Mouse (Mus musculus) G1E (cell line): ENCODE data around the gene Tcf7l1. TPM values are rescaled to one million over a fixed set of nuclear protein-coding genes. Genes with fewer than 3 reads are reported as not detected.
A peak's percentile ranks its signal among the peaks of the same experiment; 100 is the strongest.

Experiments
- ATAC-seq: 2 replicates; pipeline ENCODE4 v1.8.0; 2016; ENCODE audit warnings: mild to moderate bottlenecking; ENCODE audit not compliant: insufficient number of reproducible peaks, poor library complexity, low FRiP score, severe bottlenecking; ENCODE audit errors: extremely low read depth
- DNase-seq: peaks from one replicate; pipeline ENCODE4 v3.0.0; 2012; ENCODE audit warnings: low spot score
- H3K27me3 ChIP-seq: 2 replicates; pipeline ENCODE4 v1.6.1; 2012; ENCODE audit warnings: mild to moderate bottlenecking, low read length, inconsistent platforms; ENCODE audit not compliant: insufficient read depth
- H3K36me3 ChIP-seq: replicated peaks from 2 replicates; pipeline ENCODE3; 2012; ENCODE audit warnings: mild to moderate bottlenecking, inconsistent platforms
- H3K4me1 ChIP-seq: 2 replicates; pipeline ENCODE4 v1.6.1; 2012; ENCODE audit warnings: low read depth, low read length, inconsistent platforms, mixed read lengths; ENCODE audit not compliant: insufficient read depth
- H3K4me3 ChIP-seq: 2 replicates; pipeline ENCODE4 v1.5.1; 2012; ENCODE audit warnings: low read depth, mild to moderate bottlenecking, inconsistent platforms, low read length, moderate library complexity, mixed read lengths
- H3K9me3 ChIP-seq: replicated peaks from 2 replicates; pipeline ENCODE4 v1.6.1; 2012; ENCODE audit warnings: inconsistent platforms
- CTCF ChIP-seq: IDR thresholded peaks from 2 replicates; pipeline ENCODE4 v1.5.1; 2012; ENCODE audit warnings: low read depth, low read length, inconsistent platforms, mixed read lengths
- GATA1 ChIP-seq: IDR thresholded peaks from 2 replicates; pipeline ENCODE4 v1.6.1; 2012; ENCODE audit warnings: borderline replicate concordance, low read length, inconsistent platforms, mixed read lengths
- GATA2 ChIP-seq: IDR thresholded peaks from 2 replicates; pipeline ENCODE4 v1.6.1; 2012; ENCODE audit warnings: low read depth, low read length, inconsistent platforms, borderline replicate concordance
- POLR2AphosphoS5 ChIP-seq: IDR thresholded peaks from 2 replicates; pipeline ENCODE4 v1.6.1; 2012; ENCODE audit warnings: low read depth, low read length, inconsistent platforms; ENCODE audit not compliant: insufficient replicate concordance
- TAL1 ChIP-seq: conservative IDR thresholded peaks from 2 replicates; pipeline ENCODE4 v1.6.1; 2012; ENCODE audit warnings: low read depth, low read length, inconsistent platforms, mixed read lengths
- polyA plus RNA-seq: library from polyadenylated mRNA; stranded (reverse); fragments of >175 nt; gene quantifications from 2 replicates; pipeline ENCODE4 v1.2.3, GENCODE M21; 2012
- total RNA-seq, 2 experiments: library from RNA; stranded (forward) in 1 of 2; stranded (reverse) in 1 of 2; fragments of 200-1000 nt in 1 of 2; fragments of >200 nt in 1 of 2; fragmentation: Nextera tagmentation in 1 of 2; gene quantifications; 2 replicates each; pipeline ENCODE4 v1.2.3; 2014 to 2017

Tcf7l1 gene
- total and polyA plus RNA-seq, 3 experiments: 0.38 TPM; not detected in 2

DNA sequence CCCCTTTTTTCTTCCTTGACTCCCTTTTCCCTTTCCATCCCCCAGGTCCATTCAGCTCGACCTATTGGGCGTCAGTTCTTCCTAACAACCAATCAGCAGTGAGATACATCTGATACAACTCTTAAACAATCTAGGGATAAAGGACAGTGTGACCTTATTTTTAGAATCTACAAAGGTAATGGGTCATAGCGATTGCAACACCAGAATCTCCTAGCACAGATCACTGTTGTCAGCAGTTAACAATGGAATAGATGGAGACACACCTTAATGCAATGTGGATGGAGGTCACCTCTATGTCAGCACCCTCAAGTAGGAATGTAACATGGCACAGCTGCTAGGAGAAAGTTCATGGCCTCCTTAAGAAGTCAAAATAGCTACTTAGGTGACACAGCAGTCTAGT is 166.1 kb downstream of the Tcf7l1 start:
- TF ChIP-seq GATA1 (no peak), POLR2AphosphoS5 (no peak), GATA2 (no peak), TAL1 (no peak), CTCF (no peak)
- Histone ChIP-seq H3K36me3 (peaks cover 5% of the 10 kb centered on the region), H3K4me1 (peaks cover 6% of the 10 kb centered on the region), H3K9me3 (no peaks in the 10 kb centered on the region), H3K27me3 (peaks cover 18% of the 10 kb centered on the region), H3K4me3 (no peak overlapping the region)
- DNase-seq (no peak), ATAC-seq (no peak)

DNA sequence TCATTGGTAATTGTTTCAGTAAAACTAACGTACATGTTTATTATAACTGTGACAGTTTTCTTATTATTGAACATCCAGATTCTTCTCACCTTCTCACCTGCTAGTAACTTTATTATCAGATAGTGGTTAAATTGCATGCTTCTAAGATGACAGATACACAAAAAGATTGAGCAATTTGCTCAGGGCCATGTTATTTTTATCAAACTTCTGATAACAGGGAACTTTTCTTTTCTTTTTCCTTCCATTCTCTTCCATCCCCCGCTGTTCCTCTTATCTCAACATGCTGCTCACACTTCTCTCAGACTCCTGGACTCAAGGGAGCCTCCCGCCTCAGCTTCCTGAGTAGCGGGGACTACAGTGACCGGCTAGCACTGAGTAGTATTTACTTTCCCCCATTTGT is 168.1 kb downstream of the Tcf7l1 start:
- no peak overlapping the region for H3K4me3 ChIP-seq
- no peaks in the 10 kb centered on the region for H3K9me3 ChIP-seq
- ATAC-seq: no peak
- H3K4me1 ChIP-seq: peaks cover 7% of the 10 kb centered on the region
- H3K27me3 ChIP-seq: peaks cover 5% of the 10 kb centered on the region
- H3K36me3 ChIP-seq: peaks cover 5% of the 10 kb centered on the region
- no peak for DNase-seq
- TF ChIP-seq TAL1 (no peak), GATA2 (no peak), POLR2AphosphoS5 (no peak), GATA1 (no peak), CTCF (no peak)

DNA sequence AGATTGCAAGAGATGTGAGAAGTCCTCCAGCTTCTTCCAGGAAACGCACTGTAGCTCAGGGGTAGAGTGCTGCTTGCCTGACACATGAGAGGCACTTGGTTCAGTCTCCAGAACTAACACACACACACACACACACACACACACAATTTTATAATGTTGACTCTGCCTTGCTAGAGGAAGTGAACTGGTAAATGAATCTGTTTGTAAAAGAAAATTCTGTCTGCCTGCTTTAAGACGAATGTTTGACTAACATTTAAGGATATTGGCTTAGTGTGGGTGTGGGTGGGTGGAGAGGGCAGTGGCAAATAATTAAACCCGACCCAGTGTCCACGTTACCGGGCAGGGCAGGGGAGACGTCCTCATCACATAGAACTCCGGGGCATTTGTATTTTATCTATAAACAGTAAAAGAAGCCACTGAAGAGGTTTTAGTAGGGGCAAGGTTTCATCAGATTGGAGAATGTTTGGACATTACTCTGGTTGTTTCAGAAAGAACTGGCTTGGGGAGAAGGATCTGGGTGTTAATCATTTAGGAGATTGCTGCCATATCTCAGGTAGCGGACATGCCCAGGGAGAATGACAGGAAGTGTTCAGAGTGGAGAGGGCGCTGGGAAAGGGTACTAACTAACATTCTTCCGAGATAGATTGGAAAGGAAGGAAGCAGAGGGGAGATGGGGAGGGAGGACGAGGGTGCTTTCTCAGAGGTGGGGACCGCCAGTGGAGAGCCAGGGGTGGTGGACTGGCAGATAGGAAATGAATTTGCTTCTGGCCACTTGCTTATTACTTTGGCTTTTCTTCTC is 169.1 kb downstream of the Tcf7l1 start:
- no peak for DNase-seq
- H3K9me3 ChIP-seq: no peaks in the 10 kb centered on the region
- H3K36me3 ChIP-seq: peaks cover 11% of the 10 kb centered on the region
- peaks cover 17% of the 10 kb centered on the region for H3K4me1 ChIP-seq
- peaks cover 5% of the 10 kb centered on the region; the same call in 1 of the 2 replicates for H3K27me3 ChIP-seq
- TF ChIP-seq POLR2AphosphoS5 (no peak), CTCF (no peak), GATA2 (no peak), TAL1 (no peak), GATA1 (no peak)
- H3K4me3 ChIP-seq: no peak overlapping the region
- ATAC-seq: no peak

DNA sequence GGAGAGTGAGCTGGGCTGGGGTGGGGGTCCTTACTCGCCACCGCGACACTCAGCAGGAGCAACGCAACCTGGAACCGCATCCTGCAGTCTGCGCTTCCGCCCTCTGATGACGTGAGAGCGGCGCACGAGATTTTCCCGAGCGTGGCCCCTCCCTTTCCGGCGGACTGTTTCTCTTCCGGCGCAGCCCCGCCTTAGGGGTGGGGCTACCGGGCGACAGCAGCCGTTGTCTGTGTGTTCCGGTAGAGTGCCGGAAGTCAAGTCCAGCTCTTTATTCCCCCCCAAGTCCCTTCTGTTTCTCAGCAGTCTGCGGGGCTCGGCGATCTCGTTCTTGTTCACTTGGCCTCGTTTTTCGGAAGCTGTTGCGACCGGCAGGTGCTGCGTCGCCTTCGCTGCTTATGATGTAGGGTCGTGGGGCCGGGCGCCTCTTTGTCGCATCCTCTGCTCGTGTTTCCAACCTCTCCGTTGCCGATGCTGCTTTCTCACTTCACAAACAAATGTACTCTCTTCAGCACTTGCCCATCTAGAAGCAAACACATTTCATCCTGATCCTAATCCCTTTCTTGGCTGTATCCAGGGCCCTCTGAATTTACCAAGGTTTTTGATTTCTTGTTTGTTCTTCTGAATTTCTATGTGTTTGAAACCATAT is 172.3 kb downstream of the Tcf7l1 start, which contains the start of gene Tgoln1:
Gene Tgoln1, minus strand, starts transcription at position 358 of the 646 bp plus-strand sequence.
- no peaks in the 10 kb centered on the region for H3K27me3 ChIP-seq
- peaks cover 37% of the 10 kb centered on the region for H3K4me1 ChIP-seq
- H3K36me3 ChIP-seq: peaks cover 37% of the 10 kb centered on the region
- no peaks in the 10 kb centered on the region for H3K9me3 ChIP-seq
- DNase-seq (peak; percentile 91), ATAC-seq (peak; percentile 94)
- H3K4me3 ChIP-seq: peak within 1 kb of the TSS; percentile 95
- no peak for TF ChIP-seq TAL1

DNA sequence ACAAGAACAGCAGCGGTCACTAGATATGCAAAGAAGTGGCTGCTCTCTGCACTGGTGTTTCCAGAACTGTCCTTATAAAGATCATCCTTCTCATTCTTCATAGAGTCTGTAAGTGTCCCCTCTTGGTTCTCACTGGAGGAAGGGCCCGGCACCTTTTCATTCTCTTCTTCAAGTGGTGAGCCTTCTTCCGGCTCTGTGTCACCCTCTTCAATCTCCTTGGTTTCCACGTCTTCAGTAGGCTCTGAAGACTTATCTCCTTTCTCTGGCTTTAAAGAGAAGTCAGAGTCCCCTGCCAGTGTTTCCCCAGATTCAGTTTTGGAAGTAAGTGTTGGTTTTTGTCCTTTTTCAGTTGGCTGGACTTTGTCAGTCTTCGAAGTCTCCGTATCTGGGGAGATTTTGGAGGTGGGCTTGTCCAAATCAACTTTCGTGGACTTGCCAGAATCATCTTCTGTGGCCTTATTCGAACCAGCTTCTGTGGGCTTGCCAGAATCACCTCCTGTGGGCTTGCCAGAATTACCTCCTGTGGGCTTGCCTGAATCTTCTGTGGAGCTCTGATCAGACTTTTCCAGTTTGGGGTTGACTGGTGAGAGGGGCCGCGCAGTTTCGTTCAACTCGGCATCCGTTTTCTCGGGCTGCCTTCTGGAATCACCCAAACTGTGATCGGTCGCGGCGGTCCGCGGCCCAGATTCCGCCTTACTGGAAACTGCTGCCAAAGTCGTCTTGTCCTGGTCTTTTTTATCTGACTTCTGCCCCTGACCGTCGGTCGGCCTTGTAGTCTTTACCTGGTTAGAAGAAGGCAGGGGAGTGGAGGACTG is 173.3 kb downstream of the Tcf7l1 start:
- Histone ChIP-seq H3K4me1 (peaks cover 34% of the 10 kb centered on the region), H3K9me3 (no peaks in the 10 kb centered on the region), H3K4me3 (peak overlapping the region; percentile 95), H3K27me3 (no peaks in the 10 kb centered on the region), H3K36me3 (peaks cover 47% of the 10 kb centered on the region)
- TF ChIP-seq CTCF (no peak), POLR2AphosphoS5 (no peak), TAL1 (no peak), GATA2 (no peak), GATA1 (no peak)
- ATAC-seq (no peak), DNase-seq (no peak)

DNA sequence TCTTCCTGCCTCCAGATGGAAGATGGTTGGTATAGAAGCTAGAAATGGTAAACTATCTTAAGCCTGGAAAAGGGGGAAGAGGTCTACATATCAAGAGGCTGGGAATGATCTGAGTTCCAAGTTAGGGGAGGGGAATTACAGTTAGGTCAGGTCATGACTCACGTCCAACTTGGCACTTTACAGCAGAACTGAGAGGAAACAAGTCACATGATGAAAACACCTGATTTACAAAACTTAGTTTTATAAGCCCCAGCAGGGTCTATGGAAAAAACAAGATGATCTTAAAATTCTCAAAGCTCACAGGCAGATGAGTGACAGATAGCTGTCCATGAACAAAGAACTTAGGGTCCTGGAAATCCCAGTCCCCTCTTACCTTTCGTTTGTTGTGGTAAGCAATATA is 173.9 kb downstream of the Tcf7l1 start:
- DNase-seq: no peak
- peak overlapping the region; percentile 95 for H3K4me3 ChIP-seq
- peaks cover 53% of the 10 kb centered on the region for H3K36me3 ChIP-seq
- TF ChIP-seq CTCF (no peak), TAL1 (no peak), GATA2 (no peak), POLR2AphosphoS5 (no peak), GATA1 (no peak)
- H3K9me3 ChIP-seq: no peaks in the 10 kb centered on the region
- H3K27me3 ChIP-seq: no peaks in the 10 kb centered on the region
- peaks cover 34% of the 10 kb centered on the region for H3K4me1 ChIP-seq
- ATAC-seq: no peak
